Mouse (Mus musculus) c-Kit-negative CD71-positive TER-119-positive erythroid progenitor cells, embryonic 14.5 days (primary cell): ENCODE measurements at regions not wholly inside any gene's neighbourhood (a gene's known extent, or its start where the extent isn't known, plus 50 kb on each side); places are given as distances from the start of the nearest gene placed in this dataset.

Experiments used
- DNase-seq: peaks from one replicate; pipeline ENCODE4 v3.0.0-alpha.2; 2013; ENCODE audit warnings: low read depth, low spot score

GRCm38 (mm10) chr7:116857141-116857540, 353.0 kb downstream of the Nucb2 start:
- DNase-seq = no peak

- no peak for DNase-seq
These were observed 353.6 kb downstream of the Nucb2 start for GRCm38 (mm10) chr7:116857744-116858143.

DNA sequence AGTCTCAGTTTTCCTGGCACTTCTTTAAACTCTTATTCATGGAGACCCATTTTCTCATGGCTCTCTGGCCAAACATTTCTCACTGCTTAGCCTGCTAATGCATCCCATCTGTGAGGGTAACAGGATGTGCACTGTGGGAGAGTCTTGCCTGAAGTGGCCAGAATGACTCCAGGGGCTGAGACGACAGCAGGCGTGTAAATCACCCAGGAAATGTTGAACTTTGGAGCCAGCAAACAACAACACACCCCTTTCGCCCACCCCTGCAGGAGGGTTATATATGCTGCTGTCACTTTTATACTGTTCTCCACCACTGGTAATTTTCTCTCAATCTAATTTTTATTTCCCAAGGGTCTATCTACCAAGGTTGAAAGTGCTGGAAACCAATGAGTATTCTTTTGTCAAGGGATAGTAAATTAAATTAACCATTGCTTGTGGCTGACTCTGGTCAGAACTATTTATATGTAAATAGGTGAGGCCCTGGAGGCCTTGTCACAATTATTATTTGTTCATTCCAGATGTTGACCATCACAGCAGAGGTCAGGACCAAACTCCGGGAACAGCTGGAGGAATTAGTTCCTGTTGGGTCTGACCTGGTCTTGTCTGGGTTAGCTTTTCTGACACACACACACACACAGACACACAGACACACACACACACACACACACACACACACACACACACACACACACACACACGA, 378.2 kb downstream of the Nucb2 start:
- DNase-seq = no peak

GRCm38 (mm10) chr7:116893846-116894245, 389.7 kb downstream of the Nucb2 start:
- no peak for DNase-seq

GRCm38 (mm10) chr7:116915797-116916196, 411.6 kb downstream of the Nucb2 start:
- no peak for DNase-seq

DNA sequence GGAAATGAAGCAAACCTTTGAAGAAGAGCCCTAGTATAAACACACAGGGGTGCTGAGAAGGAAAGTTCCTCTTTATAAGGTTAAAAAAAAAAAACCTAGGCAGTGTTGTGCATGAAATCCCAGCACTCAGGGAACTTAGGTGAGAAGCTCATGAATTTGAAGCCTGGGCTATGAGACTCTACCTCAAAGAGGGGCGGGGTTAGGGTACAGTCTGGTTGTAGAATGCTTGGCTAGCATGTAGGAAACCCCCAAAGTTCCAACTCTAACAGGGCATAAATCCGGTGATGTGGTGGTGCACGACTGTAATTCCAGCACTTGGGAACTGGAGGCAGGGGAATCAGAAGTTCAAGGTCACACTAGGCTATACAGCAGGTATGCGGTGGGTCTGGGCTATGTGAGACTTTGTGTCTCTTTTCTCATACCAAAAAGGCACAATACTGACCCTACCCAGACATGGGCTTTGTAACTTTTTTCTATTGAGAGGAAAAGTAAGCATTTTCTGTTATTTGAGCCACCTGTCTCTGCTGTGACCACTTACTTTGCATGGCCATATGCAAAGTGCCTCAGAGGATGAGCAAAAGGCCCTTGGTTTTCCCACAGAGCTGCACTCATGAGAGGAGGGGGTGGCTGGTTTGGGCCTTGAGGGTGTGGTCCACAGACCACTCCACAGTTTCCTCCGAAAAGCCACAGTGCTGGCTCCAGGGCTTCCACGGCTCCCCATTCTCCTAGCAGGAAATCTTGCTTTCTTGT, 413.9 kb downstream of the Nucb2 start:
- DNase-seq = no peak

DNA sequence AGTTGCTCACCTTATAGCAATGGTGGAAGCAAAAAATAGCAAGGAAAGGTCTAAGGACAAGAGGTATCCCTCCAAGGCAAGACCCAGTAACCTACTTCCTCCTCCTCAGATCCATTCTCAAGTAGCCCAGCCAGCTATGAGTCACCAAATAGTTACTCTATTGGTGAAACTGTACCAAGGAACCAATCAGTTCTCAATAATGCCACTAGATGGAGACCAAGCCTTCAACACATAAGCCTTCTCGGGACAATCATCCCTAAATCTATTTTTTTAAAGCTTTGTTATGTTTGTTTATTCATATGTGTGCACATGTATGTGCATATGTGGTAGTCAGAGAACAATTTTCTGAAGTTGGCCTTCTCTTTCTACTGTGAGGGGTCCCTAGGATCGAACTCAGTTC, 434.3 kb upstream of the Xylt1 start:
- DNase-seq = no peak

DNA sequence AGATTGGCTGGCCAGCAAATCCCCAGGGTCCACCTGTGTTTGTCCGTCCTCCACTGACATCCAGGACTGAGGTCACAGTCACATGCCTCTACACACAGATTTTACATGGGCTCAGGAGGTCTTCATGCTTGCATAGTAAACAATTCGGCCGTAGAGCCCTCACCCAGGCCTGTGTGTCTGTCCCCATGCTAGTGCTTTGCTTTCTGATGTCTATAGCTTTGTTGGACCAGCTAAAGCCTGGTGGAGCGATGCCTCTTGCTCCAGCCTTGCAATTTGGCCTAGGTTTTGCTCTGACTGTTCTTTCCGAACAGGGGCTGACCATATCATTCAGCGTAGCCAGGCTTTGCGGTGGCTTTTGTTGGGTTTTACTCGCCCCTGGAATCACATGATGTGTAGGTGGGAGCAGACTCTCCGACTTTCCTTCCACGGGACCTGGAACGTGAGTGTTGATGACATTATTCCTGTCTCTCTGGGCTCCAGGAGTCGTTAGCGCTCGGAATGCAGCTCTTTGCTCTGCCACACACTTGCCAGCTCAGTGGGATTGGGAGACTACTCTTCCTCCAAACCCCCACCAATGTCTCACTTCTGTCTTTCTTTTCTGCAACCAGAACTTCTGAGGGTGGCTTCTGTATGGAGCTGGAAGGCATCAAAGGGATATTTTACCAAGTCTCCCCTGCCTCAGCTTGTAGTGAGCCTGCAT, 421.4 kb upstream of the Xylt1 start:
- DNase-seq = no peak

DNA sequence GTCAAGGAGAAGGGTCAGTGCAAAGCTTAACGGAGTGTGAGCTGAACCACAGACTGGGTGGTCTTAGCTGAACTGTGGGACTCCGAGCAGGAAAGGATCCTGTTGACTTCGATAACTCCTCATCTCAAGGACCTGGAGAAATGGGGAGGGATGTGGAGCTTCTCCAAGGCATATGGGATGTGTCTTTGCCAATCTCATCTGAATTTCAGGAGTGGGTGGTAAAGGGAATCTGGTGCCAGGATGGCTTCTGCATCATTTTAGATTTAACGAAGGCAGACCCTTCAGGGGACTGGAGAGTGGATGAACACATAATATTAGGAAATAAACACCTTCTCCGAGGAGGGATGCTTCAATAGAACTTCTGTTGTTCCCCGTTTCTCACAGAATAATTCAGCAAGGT, 416.9 kb upstream of the Xylt1 start:
- DNase-seq = no peak

- DNase-seq = no peak
These were observed 389.4 kb upstream of the Xylt1 start for GRCm38 (mm10) chr7:116991351-116991750.

DNA sequence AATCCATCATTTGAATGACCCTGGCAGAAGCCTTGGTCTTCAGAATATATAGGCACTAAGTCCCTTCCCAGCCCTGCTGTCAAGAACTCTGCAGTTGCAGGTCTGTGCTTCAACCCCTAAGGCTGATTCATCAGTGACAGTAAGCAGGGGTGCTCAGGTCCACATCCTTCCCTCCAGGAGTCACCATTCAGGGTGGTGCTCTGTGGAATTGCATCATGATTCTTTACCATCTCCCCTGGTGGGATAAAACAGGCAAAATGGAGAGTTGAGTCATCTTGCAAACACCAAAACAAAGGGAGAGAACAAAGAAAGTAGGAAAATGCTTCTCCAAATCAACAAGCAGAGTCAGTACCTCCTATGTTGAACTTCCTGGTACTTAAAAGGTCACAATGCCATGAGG, 388.6 kb upstream of the Xylt1 start:
- no peak for DNase-seq

DNA sequence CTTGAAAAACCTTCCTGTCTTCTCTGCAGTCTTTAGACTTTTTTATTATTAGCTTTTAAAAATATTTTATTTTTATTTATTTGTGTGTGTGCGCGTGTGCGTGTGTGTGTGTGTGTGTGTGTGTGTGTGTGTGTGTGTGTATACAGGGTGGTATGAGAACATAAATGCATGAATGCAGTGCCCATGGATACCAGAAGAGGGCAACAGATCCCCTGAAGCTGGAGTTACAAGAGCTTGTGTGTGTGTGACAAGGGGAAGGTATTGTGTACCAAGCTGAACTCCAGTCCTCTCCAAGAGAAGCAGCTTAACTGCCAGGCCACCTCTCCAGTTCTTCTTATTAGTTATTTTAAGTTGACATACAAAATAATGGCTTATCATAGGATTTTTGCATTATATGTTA, 385.0 kb upstream of the Xylt1 start:
- DNase-seq = no peak

DNA sequence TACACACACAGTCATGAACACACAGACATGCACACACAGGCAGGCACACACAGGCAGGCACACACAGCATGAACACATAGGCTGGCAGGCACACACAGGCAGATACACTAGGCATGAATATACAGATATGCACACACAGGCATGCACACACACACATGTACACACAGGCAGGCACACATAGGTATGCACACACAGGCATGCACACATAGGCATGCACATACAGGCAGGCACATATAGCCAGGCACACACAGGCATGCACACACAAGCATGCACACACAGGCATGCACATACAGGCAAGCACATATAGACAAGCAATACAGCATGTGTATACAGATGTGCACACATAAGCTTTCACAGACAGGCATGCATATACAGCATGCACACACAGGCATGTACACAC, 377.6 kb upstream of the Xylt1 start:
- no peak for DNase-seq

- no peak for DNase-seq
These were observed 362.4 kb upstream of the Xylt1 start for GRCm38 (mm10) chr7:117018349-117018748.

DNA sequence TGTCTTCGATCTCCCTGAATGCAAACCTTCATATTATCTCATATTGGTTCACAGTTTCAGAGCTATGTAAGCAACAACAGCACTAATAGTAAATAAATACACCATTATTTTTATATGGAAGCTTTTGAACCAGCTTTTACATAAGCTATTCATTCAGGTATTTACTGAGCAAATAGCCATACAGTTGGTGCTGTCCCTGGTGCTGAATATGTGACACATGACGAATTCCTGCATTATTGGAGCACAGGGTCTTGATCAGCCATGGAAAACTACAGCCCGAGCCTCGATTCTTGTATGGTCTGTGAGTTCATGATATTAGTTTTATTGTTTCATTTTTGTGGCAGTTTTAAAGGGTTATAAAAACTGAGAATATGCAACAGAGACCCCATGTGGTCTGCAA, 359.1 kb upstream of the Xylt1 start:
- DNase-seq = no peak

DNA sequence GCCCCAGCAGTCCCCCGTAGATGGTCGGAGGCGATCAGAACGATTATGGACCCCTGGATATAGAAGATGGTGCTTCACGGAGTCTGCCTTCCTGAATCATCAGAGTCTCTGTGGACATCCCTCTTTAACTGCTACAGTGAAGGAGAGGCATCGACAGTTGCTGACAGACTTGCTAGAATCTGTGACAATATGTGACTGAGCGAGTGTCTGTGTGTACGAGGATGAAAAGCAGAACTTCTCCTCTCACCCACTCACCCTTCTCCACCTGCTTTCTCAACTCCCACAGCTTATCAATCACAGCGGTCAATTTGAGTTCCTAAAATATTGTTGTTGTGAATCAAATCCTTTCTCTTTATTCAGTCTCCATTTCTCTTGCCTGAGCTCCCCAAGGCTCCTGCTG, 335.9 kb upstream of the Xylt1 start:
- no peak for DNase-seq

- DNase-seq = no peak
These were observed 331.5 kb upstream of the Xylt1 start for GRCm38 (mm10) chr7:117049249-117049648.

GRCm38 (mm10) chr7:117065771-117066170, 315.0 kb upstream of the Xylt1 start:
- DNase-seq = no peak

- no peak for DNase-seq
These were observed 289.7 kb upstream of the Xylt1 start for GRCm38 (mm10) chr7:117090911-117091550.

DNA sequence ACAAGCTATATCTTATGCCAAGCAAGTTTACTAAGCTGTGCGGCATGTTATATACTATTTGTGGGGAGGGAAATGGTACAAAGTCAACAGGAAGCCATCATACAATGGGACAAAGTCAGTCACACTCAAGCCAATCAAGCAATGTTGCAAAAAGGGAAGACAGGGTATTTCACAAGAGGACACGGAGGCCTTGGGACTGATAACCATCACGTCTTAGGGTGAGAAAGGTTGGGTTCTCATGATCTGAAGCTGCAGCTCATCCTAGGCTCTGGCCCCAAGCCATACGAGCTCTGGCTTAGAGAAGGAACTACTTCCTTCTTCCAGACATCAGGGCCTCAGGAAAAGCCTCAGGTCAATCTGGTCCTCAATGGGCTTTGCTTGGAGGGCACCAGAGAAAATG, 287.9 kb upstream of the Xylt1 start:
- no peak for DNase-seq

DNA sequence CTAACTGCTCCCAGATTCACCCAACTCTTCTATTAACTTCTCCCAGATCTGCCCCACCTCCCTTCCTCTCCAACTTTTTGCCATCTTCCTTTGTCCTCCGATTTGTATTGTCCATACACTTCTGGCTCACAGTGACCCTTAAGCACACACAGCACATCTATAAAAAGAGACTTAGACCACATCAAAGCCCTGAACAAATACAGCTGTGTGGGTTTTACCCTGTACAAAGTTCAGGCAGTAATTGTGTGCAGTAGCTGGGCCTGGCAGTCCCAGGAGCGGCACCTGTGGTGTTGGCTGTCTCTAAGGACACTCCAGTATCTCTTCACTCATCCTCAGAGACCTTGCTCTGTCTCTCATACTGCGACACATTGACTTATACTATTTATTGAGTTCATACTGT, 283.2 kb upstream of the Xylt1 start:
- no peak for DNase-seq

- DNase-seq = no peak
These were observed 281.7 kb upstream of the Xylt1 start for GRCm38 (mm10) chr7:117099041-117099440.
